Mouse (Mus musculus): ENCODE data around the gene Gabpb2. TPM values are rescaled to one million over a fixed set of nuclear protein-coding genes. Genes with fewer than 3 reads are reported as not detected.

Gene Gabpb2
- polyA plus RNA-seq, 1 experiment from 2014 or later, result 15.4 TPM

DNA sequence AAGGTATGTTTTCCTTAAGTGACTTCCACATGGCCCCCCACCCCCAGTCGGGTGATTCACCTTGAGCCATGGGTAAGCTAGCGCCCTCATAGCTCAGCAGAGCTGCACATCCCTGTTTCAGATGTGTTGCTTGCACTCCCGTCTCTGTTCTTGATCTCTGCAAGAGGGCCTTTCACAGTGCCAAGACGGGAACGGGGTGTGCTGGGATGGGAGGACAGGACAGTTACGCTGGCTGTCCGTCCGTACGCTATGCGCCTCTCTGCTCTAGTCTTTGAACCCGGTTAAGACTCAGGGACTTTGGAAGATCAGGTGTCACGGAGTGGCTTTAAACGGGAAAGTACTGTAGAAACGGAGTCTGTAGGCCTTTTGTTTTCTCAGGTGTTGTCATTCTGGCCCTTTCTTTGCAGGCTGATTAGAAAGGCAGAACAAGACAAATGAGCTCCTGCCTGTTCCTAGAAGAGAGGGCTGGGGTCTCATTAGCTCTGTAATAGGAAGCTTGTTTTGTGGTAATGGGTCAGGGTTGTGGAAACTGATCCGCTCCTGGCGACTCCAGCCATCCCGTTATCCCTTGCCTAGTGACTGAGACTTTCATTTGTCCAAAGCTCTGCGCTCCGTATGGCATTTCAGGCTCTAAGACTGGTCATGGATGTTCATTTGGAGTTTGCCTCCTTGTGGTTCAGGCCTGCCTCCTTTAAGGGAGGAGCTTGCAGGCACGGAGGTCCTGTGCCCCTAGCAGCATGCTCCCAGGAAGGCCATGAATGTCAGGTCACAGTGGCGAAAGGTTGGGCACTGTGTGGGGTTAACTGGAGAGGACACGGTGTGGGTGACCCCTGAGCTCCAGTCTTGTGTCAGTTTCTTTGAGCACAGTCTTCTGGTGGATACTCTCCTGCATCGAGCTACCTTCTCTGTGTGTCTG lies 17.9 kb upstream of the Gabpb2 start:
- Histone ChIP-seq H3K36me3 (ENCODE audit: control insufficient read depth, insufficient read depth, low read length) (peaks cover 62% of the 10 kb centered on the region), H3K27ac (ENCODE audit: low read depth, low read length) (peak overlapping the region; percentile 47; the same call in 1 of the 2 replicates)

DNA sequence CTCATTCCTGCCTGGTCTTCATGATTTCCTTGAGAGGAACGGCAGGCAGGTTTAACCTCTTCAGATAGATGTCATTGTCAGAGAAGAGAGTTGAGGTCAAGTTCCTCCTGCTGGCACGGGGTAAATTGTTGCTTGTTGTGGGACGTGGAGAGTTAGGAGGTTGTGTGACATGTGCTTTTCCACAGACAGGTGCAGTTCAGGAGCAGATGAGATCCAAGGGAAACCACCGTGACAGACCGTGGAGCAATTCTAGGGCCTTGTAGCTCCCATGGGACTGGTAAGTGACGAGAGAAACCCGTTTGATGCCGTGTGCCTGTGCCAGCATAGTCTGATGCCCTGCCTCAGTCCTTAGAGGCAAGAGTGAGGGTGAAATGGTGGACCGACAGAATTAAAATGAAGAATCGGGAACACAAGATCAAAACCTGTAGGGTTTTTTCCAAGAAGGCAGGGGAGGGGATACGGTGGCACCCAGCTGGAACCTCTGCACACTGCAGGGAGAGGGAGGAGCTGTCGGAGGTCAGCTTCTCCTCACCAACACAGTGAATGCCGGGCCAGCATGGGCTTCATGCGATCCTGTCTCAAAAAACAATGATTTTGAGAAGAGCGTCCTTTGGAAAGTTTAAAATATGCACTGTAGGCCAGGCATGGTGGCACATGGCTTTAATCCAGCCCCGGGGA lies 15.7 kb upstream of the Gabpb2 start:
- Histone ChIP-seq H3K27ac (ENCODE audit: low read depth, low read length) (no peak overlapping the region), H3K36me3 (ENCODE audit: control insufficient read depth, insufficient read depth, low read length) (peaks cover 62% of the 10 kb centered on the region), H3K9ac (ENCODE audit: low read depth, low read length) (no peak overlapping the region), H3K4me2 (replicated peaks; ENCODE audit: low read depth, low read length) (no peak overlapping the region), H3K9me3 (ENCODE audit: control insufficient read depth, low read length) (no peaks in the 10 kb centered on the region), H3K4me3 (ENCODE audit: low read length) (no peak overlapping the region), H3K27me3 (ENCODE audit: control insufficient read depth, insufficient read depth, low read length) (no peaks in the 10 kb centered on the region), H3K4me1 (ENCODE audit: control insufficient read depth, insufficient read depth, low read length) (peaks cover 24% of the 10 kb centered on the region)
- ATAC-seq (ENCODE audit: low FRiP score, low TSS enrichment), result no peak
- 85% methylated on average over 16 of the region's 16 CpGs for WGBS

More for the DNA sequence above, 17.9 kb upstream of the Gabpb2 start:
- H3K9me3 ChIP-seq (ENCODE audit: control insufficient read depth, low read length), result no peaks in the 10 kb centered on the region
- no peaks in the 10 kb centered on the region for H3K27me3 ChIP-seq (ENCODE audit: control insufficient read depth, insufficient read depth, low read length)
- no peak overlapping the region for H3K4me3 ChIP-seq (ENCODE audit: low read length)
- peaks cover 22% of the 10 kb centered on the region for H3K4me1 ChIP-seq (ENCODE audit: control insufficient read depth, insufficient read depth, low read length)
- H3K4me2 ChIP-seq (replicated peaks; ENCODE audit: low read depth, low read length), result no peak overlapping the region
- no peak overlapping the region for H3K9ac ChIP-seq (ENCODE audit: low read depth, low read length)
- 48% methylated on average over 23 of the region's 23 CpGs for WGBS
- ATAC-seq (ENCODE audit: low FRiP score, low TSS enrichment), result peak; percentile 54; the same call in 1 of the 2 replicates

DNA sequence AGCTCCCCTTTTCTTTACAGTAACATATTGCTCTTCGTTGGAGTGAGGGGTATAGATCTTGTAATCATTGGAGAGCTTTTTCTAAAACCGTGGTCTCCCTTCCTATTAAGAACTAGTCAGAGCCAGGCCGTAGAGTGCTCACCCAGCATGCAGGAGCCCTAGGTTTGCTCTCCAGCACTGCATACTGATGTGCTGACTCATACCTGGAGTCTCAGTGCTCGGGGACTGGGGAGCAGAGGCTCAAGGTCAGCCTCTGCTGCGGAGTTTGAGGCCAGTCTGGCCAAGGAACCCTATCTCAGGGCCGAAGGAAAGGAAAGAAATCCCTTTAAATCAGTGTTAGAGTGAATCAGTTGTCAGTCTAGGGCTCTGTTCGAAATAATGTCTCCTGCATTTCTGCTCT lies 15.1 kb upstream of the Gabpb2 start:
- Histone ChIP-seq H3K4me3 (ENCODE audit: low read length) (no peak overlapping the region), H3K36me3 (ENCODE audit: control insufficient read depth, insufficient read depth, low read length) (peaks cover 59% of the 10 kb centered on the region), H3K4me1 (ENCODE audit: control insufficient read depth, insufficient read depth, low read length) (peaks cover 24% of the 10 kb centered on the region), H3K9ac (ENCODE audit: low read depth, low read length) (no peak overlapping the region), H3K27me3 (ENCODE audit: control insufficient read depth, insufficient read depth, low read length) (no peaks in the 10 kb centered on the region), H3K4me2 (replicated peaks; ENCODE audit: low read depth, low read length) (no peak overlapping the region), H3K27ac (ENCODE audit: low read depth, low read length) (no peak overlapping the region), H3K9me3 (ENCODE audit: control insufficient read depth, low read length) (no peaks in the 10 kb centered on the region)
- no peak for ATAC-seq (ENCODE audit: low FRiP score, low TSS enrichment)
- 79% methylated on average over 7 of the region's 7 CpGs for WGBS

DNA sequence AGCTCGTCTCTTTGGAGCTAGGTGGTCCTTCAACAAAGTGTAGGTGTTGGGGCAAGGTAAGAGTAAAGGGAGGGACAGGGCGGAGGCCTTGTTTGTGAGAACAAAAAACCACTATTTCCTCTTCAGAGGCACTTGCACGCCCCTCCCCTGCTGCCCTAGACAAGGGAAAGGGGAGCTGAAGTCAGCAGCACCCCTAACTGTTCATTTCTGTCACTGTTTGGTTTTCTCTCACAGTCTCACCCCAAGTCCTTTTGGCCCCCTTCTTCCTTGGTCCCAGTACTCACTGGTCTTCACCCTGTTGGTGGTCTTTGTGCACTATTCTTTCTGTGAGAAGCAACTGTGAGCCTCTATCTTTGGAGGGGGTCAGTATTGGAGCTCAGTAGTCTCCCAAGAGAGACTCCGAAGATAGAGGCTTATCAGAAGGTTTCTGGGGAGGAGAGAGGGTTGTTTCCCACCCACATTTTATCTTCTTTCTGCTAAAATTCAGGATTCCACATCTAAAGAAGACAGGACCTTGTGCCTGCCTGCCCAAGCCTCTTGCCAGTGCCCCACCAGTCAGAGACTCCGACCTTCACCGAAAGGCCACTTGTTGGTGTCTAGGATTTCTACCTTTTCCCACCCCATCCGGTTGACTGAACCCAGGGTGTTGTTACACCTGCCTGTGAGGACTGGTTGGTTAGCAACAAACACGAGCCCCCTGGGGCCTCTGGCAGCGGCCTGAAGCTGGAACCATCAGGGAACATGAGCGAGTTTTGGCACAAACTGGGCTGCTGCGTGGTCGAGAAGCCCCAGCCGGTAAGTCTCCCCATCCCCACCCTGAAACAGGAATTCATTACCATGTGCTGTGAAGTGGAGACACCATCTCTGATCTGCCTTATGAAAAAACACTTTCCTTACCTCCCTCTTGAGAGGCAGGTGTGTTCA lies 13.8 kb upstream of the Gabpb2 start, which contains the start of gene Mllt11:
Mllt11 (minus strand) TSS at position 874 of the 924 bp plus-strand sequence.
- Histone ChIP-seq H3K4me2 (replicated peaks; ENCODE audit: low read depth, low read length) (peak within 1 kb of the TSS; percentile 90), H3K27ac (ENCODE audit: low read depth, low read length) (peak within 1 kb of the TSS; percentile 91), H3K9ac (ENCODE audit: low read depth, low read length) (peak within 1 kb of the TSS; percentile 93; the same call in 1 of the 2 replicates), H3K4me3 (ENCODE audit: low read length) (peak within 1 kb of the TSS; percentile 79; the same call in 1 of the 2 replicates), H3K4me1 (ENCODE audit: control insufficient read depth, insufficient read depth, low read length) (peaks cover 33% of the 10 kb centered on the region), H3K36me3 (ENCODE audit: control insufficient read depth, insufficient read depth, low read length) (peaks cover 49% of the 10 kb centered on the region), H3K9me3 (ENCODE audit: control insufficient read depth, low read length) (no peaks in the 10 kb centered on the region), H3K27me3 (ENCODE audit: control insufficient read depth, insufficient read depth, low read length) (no peaks in the 10 kb centered on the region)
- ATAC-seq (ENCODE audit: low FRiP score, low TSS enrichment), result no peak
- WGBS, result 61% methylated on average over 13 of the region's 13 CpGs

DNA sequence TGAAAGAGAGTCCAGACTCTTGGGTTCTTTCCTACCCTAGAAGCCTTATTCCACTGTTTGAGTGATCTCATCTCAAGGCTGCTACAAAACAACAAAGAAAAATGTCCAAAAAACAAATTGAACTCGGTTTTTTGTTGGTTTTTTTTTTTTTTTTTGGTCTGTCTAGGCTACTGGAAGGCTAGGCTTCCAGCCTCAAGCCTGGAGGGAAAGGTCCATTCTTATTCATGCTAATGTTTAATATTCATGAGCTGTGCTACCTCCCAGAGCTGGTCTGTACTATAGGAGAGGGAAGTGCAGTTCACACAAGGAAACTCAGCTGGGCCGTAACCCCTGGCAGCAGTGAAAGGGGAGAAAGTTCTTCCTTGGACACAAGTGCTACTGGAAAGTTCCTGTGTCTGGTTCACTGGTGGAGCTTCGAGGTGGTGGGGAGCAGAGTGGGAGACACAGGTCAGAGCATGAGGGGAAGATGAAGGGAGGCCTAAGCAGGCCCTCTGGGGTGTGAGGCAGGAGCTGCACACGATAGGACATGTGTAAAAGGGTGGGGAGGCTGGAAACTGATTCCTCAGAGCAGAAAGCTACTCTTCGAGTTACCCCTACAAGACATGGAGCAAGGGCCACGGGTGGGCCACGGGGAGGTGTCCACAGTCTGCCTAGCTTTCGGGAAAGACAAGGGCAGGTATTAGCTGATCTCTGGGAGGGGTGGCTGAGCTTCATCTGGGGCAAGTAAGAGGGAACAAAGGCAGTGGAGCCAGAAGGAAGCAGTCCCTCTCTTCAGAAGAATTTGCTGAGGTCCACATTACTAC lies 13.0 kb upstream of the Gabpb2 start:
- H3K4me3 ChIP-seq (ENCODE audit: low read length), result peak overlapping the region; percentile 79
- H3K4me1 ChIP-seq (ENCODE audit: control insufficient read depth, insufficient read depth, low read length), result peaks cover 35% of the 10 kb centered on the region
- peak overlapping the region; percentile 93; the same call in 1 of the 2 replicates for H3K9ac ChIP-seq (ENCODE audit: low read depth, low read length)
- H3K9me3 ChIP-seq (ENCODE audit: control insufficient read depth, low read length), result no peaks in the 10 kb centered on the region
- peaks cover 43% of the 10 kb centered on the region for H3K36me3 ChIP-seq (ENCODE audit: control insufficient read depth, insufficient read depth, low read length)
- 39% methylated on average over 8 of the region's 8 CpGs for WGBS
- H3K27ac ChIP-seq (ENCODE audit: low read depth, low read length), result peak overlapping the region; percentile 91
- H3K4me2 ChIP-seq (replicated peaks; ENCODE audit: low read depth, low read length), result peak overlapping the region; percentile 90
- no peak for ATAC-seq (ENCODE audit: low FRiP score, low TSS enrichment)
- no peaks in the 10 kb centered on the region for H3K27me3 ChIP-seq (ENCODE audit: control insufficient read depth, insufficient read depth, low read length)

DNA sequence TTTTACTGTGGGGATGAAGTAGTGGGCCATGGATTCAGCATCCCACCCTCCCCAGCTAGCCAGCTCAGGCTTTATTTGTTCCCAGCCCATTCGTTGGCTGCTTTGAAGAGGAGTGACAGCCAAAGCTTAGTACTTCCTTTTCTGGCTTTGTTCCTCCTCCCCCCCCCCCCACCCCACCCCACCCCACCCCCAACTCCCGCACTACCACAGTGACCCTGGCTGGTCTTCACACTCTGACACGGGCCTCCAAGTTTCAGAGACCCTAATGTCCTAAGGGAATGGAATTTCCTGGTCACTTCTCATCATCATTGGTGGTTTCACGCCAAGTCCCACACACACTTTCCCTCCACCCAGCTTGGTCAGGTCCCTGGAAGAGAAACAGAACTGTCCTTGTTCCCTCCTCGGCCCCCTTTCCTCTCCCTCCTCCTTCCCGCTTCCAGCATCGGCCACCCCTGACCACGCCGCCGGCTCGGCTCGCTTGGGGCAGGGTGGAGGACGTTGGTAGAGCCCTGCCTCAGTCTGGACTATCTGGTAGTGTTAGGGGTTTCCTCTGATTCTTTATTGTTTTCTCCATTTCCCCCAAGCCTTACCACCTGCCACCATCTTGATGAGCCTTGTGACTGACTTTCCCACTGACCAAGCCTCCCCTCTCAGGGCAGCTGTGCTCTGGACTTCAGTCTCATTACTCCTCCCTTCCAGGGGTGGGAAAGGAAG lies 12.2 kb upstream of the Gabpb2 start:
- peak overlapping the region; percentile 91 for H3K27ac ChIP-seq (ENCODE audit: low read depth, low read length)
- H3K4me3 ChIP-seq (ENCODE audit: low read length), result peak overlapping the region; percentile 79
- 2% methylated on average over 12 of the region's 13 CpGs for WGBS
- peaks cover 43% of the 10 kb centered on the region for H3K36me3 ChIP-seq (ENCODE audit: control insufficient read depth, insufficient read depth, low read length)
- peak overlapping the region; percentile 90 for H3K4me2 ChIP-seq (replicated peaks; ENCODE audit: low read depth, low read length)
- ATAC-seq (ENCODE audit: low FRiP score, low TSS enrichment), result no peak; the same call in 1 of the 2 replicates
- peak overlapping the region; percentile 93 for H3K9ac ChIP-seq (ENCODE audit: low read depth, low read length)
- H3K4me1 ChIP-seq (ENCODE audit: control insufficient read depth, insufficient read depth, low read length), result peaks cover 32% of the 10 kb centered on the region
- H3K9me3 ChIP-seq (ENCODE audit: control insufficient read depth, low read length), result no peaks in the 10 kb centered on the region
- no peaks in the 10 kb centered on the region for H3K27me3 ChIP-seq (ENCODE audit: control insufficient read depth, insufficient read depth, low read length)

DNA sequence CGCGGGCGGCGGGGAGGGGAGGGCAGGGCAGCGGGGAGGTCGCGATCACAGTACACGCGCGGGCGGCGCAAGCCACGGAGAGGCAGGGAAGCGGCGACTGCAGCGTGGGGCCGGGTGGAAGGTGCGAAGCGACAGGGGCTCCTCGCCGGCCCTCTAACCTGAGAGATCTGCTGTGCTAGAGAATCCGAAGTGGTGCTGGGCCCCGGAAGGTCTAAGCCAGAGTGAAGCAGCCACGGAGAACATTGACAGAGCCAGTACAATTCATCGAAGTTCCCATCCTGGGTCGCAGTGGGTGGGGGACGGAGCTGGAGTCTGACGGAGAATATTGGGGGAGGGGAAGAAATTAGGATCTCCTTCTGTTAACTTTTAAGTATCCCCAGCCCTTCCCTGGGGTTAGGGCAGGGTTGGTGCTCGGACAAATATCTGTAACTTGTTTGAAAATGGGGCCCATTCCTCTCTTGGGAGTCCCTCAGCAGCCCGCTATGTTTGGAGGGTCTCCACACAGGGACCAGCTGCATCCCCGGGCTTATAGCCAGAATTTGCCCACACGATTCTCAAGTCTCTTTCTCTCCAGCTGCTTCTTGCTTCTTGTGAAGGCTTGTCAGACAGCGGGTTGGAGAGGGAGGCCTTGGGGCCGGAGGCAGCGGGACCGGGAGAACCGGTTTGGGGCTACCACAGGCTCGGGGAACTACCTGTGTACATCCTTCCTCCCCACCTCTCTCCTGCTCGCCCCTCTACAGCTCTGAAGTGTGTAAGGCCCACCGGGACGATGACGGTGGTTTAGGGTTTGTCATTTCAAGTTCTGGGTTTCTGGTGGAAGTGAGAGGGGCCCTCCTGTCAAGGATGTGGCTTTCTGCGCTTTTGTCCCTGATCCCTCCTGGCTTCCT lies 11.4 kb upstream of the Gabpb2 start:
- Histone ChIP-seq H3K9me3 (ENCODE audit: control insufficient read depth, low read length) (no peaks in the 10 kb centered on the region), H3K27me3 (ENCODE audit: control insufficient read depth, insufficient read depth, low read length) (no peaks in the 10 kb centered on the region), H3K4me2 (replicated peaks; ENCODE audit: low read depth, low read length) (peak overlapping the region; percentile 90), H3K27ac (ENCODE audit: low read depth, low read length) (peak overlapping the region; percentile 91), H3K4me3 (ENCODE audit: low read length) (peak overlapping the region; percentile 79), H3K36me3 (ENCODE audit: control insufficient read depth, insufficient read depth, low read length) (peaks cover 39% of the 10 kb centered on the region), H3K4me1 (ENCODE audit: control insufficient read depth, insufficient read depth, low read length) (peaks cover 30% of the 10 kb centered on the region), H3K9ac (ENCODE audit: low read depth, low read length) (peak overlapping the region; percentile 93)
- ATAC-seq (ENCODE audit: low FRiP score, low TSS enrichment), result peak; percentile 18
- WGBS, result under 1% methylated on average over 37 of the region's 43 CpGs

All from kidney, embryonic 14.5 days (tissue).